Mouse (Mus musculus): ENCODE data around the gene Tbc1d32.

Gene Tbc1d32

GRCm38 (mm10) chr10:56106333-56106995 lies 122.0 kb downstream of the Tbc1d32 start, which contains the start of gene Msl3l2:
Gene Msl3l2, plus strand, starts transcription at chr10:56106917.
- peak; percentile 93 for DNase-seq

DNA sequence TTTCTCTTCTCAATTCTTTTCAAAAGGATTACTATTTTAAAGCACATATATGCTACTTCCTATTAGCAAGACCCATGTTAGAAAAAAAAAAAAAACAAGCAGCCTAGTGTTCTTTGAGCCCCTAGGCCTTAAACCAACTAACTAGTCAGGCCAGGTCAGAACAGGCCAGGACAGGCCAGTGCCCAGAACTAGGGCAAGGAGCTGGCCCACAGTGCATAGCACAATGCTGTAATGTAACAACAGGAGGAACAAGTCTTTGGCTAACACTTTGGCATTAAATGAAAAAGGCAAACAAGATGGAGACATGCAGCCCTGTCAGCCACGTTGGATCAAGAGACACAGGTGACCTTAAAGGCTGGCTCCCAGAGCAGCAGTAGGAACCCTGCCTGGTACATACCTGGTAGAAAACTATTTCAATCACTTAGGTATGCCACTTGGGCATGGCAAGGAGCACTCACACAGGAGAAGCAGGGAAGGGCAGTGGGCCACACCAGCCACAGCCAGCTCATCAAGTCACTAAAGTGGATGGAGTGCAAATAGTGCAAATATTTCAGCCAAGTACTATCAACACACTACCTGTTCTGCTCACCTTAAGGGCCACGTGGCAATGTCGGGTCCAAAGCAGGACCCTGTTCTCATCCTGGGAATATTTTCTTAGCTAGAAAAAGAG lies 128.7 kb downstream of the Tbc1d32 start:
- DNase-seq, result no peak

DNA sequence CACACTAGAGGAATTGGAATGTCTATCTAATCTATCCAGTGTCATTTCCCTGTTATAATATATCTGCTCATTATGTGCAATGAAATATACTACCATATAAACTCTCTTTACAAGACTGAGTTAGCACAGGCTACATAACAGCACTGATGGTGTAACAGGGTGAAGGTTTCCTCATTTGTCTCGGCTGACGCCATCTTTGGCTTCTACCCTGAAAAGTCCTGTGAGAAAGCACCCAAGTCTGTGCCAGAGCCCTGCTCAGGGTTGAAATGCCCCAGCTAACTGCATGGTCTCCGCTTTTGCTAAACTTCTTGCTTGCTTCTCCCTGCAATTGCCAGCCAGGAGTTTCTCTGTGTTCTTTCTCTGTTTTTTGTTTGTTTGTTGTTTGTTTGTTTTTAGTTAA lies 129.4 kb downstream of the Tbc1d32 start:
- no peak for DNase-seq

DNA sequence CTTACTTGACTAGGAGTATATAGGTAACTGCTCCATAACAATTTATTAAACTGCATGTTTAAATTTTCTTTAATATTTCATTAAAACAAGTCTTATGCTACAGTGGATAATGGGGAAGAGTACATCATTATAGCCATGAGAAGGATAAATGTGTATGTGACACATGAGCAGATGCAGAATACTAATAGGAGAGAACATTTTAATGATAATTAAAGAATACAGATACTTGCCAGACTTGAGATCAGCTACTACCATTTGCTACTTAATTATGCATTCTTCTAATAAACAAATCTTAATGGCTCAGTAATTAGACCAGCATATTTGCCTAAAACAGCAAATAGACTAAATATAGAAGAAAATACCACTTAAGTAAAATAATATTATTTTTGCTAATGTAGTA lies 131.7 kb downstream of the Tbc1d32 start:
- DNase-seq, result no peak

DNA sequence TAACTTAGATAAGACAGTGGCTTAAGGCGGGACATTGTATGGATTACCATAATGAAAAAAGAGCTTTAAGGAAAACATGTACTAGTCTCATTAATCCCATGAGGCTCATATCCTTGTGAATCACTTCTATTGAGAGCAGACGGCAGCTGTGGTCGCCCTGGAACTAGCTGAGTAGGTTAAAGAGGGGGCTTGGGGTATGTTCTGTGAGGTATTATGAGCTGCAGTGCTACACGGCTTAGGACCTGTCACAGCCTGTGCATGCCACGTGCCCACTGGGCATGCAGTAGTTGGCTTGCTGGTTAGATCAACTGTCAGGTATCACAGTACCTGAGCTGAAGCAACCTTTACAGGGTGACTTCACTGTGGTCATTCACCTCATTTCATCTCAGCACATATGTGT lies 133.9 kb downstream of the Tbc1d32 start:
- DNase-seq, result no peak

DNA sequence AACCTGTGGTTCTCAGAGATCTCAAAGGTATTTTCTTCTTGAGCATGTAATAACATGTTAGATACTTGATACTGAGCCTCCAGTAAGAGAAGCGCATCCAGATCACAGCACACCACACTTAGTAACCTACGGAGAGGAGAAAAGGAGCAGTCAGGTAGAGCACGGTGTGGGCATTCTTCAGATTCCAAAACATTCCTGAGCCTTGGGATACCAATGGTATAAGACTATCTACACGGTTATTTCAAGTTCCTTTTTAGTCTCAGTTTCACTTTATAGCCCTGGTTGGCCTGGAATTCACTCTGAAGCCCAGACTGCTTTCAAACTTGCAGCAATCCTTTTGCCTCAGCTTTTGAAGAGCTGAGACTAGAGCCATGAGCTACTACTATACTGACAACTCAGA lies 138.8 kb downstream of the Tbc1d32 start:
- DNase-seq, result no peak

- no peak for DNase-seq
These were observed 165.7 kb downstream of the Tbc1d32 start for GRCm38 (mm10) chr10:56062746-56063145.

DNA sequence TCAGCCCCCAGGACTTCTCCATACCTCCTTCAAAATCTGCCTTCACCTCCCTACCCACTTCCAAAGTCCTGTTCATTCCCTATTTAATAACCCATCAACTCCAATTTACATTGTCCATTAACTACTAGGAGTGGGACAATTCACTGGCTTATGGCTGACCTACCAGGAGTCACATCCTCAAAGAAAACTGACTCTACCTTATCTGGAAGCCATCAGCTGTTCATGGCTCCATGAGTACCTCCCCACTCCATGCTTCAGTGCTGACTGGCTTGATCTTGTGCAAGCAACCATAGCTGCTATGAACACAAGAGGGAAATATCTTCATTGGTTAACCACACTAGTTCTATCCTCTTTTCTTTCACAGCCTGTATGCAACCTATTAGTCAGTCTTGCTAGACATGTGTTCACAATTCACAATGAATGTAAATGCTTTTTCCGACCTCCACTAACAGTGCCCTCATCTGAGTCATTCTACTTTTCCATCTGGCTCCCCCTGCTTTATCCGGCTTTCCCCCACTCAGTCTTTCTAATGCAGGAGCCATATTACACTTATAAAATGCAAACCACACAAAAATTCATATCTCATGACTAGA lies 167.2 kb downstream of the Tbc1d32 start:
- no peak for DNase-seq

- no peak for DNase-seq
These were observed 169.5 kb downstream of the Tbc1d32 start for GRCm38 (mm10) chr10:56058979-56059422.

GRCm38 (mm10) chr10:56025400-56025799 lies 203.1 kb downstream of the Tbc1d32 start:
- no peak for DNase-seq

- DNase-seq, result no peak
These were observed 203.9 kb downstream of the Tbc1d32 start for GRCm38 (mm10) chr10:56024579-56024978.

DNA sequence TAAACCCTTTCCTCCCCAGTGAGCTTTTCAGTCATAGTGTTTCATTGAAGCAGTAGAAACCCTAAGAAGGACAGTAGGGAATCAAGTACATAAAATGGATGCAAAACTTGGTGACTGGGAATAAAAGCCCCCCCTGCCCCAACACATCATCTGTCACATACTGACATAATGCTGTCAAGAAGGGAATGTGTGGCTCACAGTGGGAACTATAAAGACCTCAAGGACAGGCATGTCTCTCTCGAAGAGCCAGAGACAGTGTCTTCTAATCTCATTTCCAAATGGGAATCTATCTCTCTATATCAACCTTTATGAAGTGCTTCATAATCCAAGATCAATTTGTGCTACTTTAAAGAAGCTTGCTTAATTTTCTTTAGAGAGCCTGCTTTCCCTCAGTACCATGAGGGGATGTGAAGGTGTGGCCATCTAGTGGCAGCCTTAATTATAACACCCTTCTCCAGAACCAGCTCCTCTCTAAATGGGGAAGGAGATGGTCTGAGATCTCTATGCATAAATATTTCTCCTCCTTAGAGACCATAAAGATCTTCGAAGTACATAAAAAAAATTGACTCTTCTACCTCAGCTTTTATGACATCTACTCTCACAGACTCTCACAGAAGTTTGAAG lies 248.5 kb downstream of the Tbc1d32 start:
- DNase-seq, result peak; percentile 33

- DNase-seq, result no peak
These were observed 250.5 kb downstream of the Tbc1d32 start for GRCm38 (mm10) chr10:55978001-55978400.
